Mouse (Mus musculus) MEL-GATA-1-ER (cell line): ENCODE results near the gene Bcl2l15.
A peak's percentile ranks its signal among the peaks of the same experiment; 100 is the strongest.
"Not testable (repeated sequence)": the region's sequence is repeated elsewhere in the genome, so short reads cannot be mapped to it uniquely, and the experiment has no call there.

Experiments
- DNase-seq: peaks from one replicate; pipeline ENCODE4 v3.0.0-alpha.2; 2012; ENCODE audit warnings: low read depth; ENCODE audit errors: extremely low read depth

The Bcl2l15 gene

GRCm38 (mm10) chr3:103832426-103832825 is at the start of gene Bcl2l15:
Bcl2l15 (plus strand) TSS chr3:103832601.
- DNase-seq: no peak

DNA sequence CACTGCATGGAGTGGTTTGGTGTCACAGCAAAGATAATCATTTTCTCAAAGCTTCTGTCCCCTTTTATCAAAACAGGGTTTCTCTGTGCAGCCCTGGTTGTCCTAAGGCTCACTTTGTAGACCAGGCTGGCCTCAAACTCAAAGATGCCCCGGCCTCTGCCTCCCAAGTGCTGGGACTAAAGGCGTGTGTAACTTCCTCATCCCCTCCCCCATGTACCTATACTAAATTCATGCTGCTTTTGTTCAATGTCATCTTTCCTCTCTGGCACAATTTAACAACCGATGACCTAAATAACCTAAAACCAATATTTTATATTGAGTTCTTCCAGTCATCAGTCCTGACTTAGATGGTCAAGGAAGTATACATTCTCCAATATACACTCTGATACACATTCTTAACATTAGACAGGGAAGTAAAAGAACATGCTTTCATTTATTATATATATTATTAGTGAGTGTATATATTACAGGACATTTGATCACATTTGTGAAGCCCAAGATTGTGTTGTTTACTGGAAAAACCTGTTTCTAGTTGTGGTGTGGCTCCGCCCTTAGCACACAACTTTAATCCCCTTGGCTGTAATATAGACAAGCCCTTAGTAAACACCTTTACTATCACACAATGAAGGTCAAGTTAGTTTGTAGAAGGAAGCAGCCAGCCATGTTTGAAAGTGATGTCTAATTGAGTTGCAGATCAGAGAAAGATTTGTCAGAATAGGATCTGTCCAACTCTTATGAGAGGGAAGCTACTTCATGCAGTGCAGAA is 49.4 kb upstream of the Bcl2l15 start:
- DNase-seq: peak; percentile 42

- no peak for DNase-seq
These were observed 45.2 kb upstream of the Bcl2l15 start for GRCm38 (mm10) chr3:103787225-103787624.

DNA sequence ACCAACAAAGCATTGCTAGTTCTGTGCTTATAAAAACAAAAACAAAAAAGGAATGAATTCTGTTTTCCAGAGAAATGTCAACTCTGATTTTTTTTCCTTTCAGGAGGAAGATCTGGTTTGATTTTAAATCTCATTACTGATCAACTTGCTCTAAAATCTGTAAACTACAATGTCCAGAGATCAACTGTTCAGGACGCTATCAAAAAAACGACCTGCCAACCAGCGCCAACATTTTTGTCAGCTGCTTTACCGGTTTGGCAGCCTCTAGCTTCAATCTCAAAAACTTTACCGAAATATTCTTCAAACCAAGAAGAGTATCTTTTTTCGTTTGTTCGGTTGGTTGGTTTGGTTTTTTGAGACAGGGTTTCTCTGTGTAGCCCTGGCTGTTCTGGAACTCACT is 43.3 kb upstream of the Bcl2l15 start:
- no peak for DNase-seq

- peak; percentile 79 for DNase-seq
These were observed 42.5 kb upstream of the Bcl2l15 start for GRCm38 (mm10) chr3:103789891-103790345.

DNA sequence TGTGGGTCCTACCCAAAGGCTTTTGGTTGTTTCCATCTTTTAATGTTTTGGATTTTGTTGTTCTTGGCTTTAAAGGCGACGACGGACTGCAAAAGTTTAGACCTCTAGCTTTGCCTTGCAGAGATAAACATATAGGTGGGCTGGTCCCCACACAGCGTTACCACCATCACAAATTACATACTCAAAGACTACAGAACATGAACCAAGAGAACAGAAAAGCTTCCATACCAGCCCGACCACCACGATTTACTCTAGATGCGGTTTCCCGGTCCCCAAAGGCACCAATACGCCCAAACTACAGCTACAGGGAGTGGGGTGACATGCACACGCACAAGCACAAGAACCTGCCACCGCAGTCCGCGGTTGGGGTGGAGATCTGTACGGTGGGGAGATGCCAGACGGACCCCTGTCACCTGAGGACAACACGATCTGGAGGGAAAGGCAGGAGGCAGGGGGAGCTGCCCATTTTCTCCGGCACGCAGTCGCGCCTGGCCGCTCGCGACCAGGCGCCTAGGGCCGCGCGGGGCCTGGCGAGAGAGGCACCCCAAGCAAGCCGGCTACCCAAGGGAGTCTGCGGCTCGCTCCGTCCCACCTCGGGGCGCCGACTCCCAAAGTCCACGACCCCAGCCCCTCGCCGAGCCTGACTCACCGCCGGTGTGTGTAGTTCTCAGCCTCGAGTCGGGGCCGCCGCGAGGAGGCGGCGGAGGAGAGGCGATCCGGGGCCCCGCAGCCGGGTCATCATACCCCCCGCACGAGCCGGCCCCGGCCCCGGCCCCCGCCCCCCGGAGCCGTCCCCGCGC is 41.9 kb upstream of the Bcl2l15 start:
- peak; percentile 51 for DNase-seq

DNA sequence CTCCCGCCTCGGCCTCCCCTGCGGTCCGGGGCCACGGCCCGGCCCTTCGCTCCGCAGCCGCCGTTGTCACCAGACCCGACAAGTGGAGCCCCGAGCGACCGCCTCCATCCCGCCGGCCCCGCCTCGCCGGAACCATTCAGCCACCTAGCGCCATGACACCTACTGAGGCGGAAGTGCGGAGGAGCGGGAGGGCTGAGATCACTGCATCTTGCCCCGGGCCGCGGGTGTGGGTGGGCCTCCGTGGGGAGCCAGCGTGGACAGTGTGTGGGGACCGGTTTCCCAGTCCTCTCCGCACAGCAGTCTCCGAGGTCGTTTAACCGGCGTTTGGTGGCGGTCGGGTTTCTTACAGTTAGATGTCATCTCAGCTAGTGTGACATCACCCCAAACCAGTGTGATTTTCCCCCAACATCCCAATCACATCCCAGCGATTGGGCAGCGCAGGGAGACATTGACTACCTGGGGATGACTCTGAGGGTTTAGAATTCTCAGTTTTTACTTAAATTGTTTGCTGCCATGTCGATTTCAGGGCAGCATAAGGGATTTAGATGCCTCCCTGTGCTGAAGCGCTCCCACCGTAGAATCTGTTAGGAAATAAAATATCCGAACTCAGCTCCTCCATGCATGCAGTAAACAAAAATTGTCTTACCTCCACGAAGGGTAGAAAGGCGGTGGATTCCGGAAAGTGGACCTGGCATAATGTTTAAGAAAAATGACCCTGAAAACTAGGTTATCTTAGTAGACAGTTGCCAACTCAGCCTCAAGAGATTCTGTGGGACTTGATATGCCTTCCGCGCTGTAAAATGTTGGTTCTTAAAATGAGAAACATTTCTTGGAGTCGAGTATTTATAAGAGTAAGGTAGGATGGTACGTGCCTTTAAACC is 40.9 kb upstream of the Bcl2l15 start, which contains the start of gene Hipk1:
Hipk1 (minus strand) TSS at position 334 of the 881 bp plus-strand sequence.
- peak; percentile 93 for DNase-seq

DNA sequence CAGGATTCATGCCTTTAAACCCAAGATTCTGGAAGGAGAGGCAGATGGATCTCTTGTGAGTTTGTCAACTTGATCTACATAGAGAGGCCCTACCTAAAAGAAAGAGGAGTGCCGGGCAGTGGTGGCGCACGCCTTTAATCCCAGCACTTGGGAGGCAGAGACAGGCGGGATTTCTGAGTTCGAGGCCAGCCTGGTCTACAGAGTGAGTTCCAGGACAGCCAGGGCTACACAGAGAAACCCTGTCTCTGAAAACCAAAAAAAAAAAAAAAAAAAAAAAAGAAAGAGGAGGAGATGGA is 40.3 kb upstream of the Bcl2l15 start:
- not testable (repeated sequence) for DNase-seq

DNA sequence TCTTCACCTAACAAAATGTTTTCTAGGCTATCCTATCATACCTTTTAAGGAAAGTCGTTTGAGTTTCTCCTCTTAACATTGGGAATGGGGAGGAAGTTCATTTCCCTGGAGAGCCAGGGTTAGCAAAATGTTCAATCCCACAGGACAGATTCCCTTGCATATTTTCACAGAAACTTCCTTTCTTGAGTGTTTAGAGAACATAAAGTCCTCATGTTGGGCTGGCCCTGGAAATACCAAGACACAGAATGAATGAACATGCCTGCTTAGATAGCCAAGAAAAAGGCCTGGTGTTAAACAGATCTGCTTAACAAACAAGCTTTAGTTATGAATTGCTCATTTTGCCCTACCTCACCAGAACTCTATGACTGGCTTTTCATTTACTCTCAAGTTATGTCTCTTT is 39.8 kb upstream of the Bcl2l15 start:
- DNase-seq: no peak

DNA sequence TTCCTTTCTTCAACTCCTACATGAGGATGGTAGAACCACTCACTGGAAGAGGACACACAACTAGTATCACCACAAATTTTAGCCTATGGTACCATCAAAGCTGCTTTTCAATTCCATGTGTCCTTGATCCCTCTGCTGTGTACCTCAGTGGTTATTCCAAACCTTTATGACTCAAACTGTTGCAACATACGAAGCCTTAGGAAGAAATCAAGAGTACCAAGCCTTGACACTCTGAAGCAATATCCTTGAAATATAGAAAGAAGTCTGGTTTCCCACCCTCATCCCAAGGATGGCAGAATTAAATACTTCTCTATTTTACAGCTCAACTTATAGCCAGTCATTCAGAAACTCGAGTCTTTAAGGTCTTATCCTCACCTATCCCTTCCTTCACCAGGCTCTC is 36.0 kb upstream of the Bcl2l15 start:
- DNase-seq: no peak

- peak; percentile 100 for DNase-seq
These were observed 32.9 kb upstream of the Bcl2l15 start for GRCm38 (mm10) chr3:103799507-103799906.

GRCm38 (mm10) chr3:103801631-103802531 is 30.5 kb upstream of the Bcl2l15 start:
- DNase-seq: peak; percentile 98

DNA sequence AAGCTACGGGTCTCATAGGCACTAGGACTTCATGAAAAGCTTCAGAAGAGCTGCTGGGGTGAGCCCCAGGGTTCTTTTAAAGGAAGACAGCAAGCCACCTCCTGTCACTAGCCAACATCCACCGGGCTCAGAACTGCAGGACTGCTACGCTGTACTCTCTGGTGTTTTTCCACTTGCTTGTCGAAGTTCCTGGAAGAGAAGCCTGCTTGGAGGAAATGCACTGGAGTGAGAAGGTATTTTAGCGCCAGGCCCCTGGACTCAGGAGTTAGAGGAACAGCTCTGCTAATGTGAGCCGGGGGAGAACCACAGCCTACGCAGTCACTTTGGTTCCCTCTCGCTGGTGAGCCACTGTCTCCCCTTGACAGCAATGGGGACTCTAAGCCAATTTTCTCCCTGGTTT is 29.5 kb upstream of the Bcl2l15 start:
- DNase-seq: no peak

- DNase-seq: no peak
These were observed 26.7 kb upstream of the Bcl2l15 start for GRCm38 (mm10) chr3:103805671-103806070.

GRCm38 (mm10) chr3:103808891-103809798 is 23.3 kb upstream of the Bcl2l15 start, which contains the start of the genes Dclre1b, Ap4b1 and Gm43064:
Dclre1b (minus strand) TSS chr3:103809444.
Ap4b1 (plus strand) TSS chr3:103809520.
Gm43064 (plus strand) TSS chr3:103809573.
- peak; percentile 96 for DNase-seq

GRCm38 (mm10) chr3:103809799-103810150 is 22.6 kb upstream of the Bcl2l15 start:
- DNase-seq: no peak

GRCm38 (mm10) chr3:103810967-103811366 is 21.4 kb upstream of the Bcl2l15 start:
- DNase-seq: no peak

DNA sequence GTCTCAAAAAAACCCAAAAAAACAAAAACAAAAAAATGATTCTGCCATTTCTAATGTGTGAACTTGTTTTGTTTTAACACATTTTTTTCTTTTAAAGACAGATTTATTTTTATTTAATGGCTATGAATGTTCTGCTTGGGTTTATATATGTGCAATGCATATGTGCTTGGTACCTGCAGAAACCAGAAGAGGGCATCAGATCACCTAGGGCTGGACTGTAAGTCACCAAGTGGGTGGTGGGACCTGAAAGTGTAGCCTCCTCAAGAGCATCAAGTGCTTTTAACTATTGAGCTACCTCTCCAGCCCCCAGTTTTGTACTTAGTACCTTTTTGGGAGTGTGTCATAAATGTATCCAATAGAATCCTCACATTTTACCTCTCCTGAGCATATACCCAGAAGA is 4.9 kb upstream of the Bcl2l15 start:
- no peak for DNase-seq

- no peak for DNase-seq
These were observed 3.4 kb upstream of the Bcl2l15 start for GRCm38 (mm10) chr3:103829036-103829435.
